Mouse (Mus musculus) ES-Bruce4 (cell line): ENCODE data around the gene Hoxb3.

Experiments used
- EP300 ChIP-seq: IDR thresholded peaks from 2 replicates; pipeline ENCODE4 v1.6.1; 2011; ENCODE audit warnings: low read depth, low read length; ENCODE audit not compliant: insufficient read depth
- POLR2A ChIP-seq: IDR thresholded peaks from one replicate; pipeline ENCODE4 v1.8.1; 2011; ENCODE audit warnings: low read length; ENCODE audit not compliant: insufficient read depth

DNA sequence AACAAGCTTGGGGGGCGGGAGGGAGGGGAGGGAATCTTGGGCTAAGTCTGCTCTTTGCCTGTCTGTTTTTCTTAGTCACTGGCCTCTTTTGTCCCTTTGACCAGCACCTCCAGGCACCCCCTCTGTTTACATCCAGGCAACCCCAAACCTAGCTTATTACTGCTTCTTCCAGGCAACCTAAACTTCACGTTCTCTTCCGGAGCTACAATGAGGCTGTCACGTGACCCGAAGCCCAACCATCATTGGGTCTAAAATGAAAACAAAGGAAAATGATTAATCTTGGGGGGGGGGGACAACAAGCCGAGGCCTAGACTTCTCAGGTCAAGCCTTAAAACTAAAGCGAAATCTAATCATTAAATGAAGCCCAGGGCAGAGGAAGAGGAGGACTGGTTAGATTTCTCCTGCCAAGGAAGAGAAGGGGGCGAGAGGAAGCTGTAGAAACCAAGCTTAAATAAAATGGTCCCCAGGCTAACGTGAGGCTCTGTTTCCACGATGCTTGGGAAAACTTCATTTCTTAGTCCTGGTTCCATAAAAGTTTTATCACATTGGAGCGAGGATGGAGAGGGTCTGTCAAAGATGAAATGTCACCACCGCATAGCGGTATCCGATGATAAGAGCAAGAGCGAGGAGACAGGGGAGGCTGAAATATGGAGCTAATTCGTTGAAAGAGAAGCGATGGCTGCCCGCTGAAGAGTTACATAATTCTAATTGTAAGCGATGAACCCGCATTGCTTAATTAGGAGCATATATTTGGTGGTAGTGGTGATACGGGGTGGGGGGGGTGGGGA, 25.2 kb downstream of the Hoxb3 start:
- TF ChIP-seq POLR2A = no peak
- no peak for TF ChIP-seq EP300
